Mouse (Mus musculus): ENCODE data around the gene Ypel4.

DNA sequence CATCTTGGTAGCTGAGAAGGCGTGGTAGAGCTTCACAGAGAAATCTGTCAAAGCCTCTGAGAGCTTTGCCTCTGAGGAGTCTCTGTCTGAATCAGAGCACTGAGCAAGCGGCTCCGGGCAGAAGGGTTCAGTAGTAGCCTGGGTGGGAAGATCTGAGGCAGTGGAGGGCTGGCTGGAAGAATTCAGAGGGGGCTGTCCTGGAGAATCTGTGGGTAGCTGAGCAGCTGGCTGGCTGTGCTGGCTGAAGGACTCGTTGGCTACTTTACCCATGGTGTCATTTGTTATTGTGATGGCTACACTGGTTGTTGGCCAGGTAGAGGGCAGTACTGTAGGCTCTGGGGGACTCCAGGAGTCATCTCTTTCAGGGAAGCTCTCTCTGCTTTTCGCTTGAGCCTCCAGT lies 39.3 kb downstream of the Ypel4 start:
- no peak for TF ChIP-seq CHD2 (IDR thresholded peaks at IDR 0.05; ENCODE audit: low read depth, low read length)
- TF ChIP-seq ZNF384 (IDR thresholded peaks at IDR 0.05; ENCODE audit: low read depth, low read length): no peak
- TF ChIP-seq MAFK (IDR thresholded peaks at IDR 0.05; ENCODE audit: insufficient read depth, low read depth, low read length): no peak

Data from ES-E14 (cell line).